Mouse (Mus musculus): ENCODE results near the gene 1600014C23Rik.

- TF ChIP-seq CHD2 (IDR thresholded peaks at IDR 0.05; ENCODE audit: low read depth, low read length) (no peak), ZC3H11A (IDR thresholded peaks at IDR 0.05; ENCODE audit: borderline replicate concordance, low read depth, low read length) (no peak), MAFK (IDR thresholded peaks at IDR 0.05; ENCODE audit: insufficient read depth, low read depth, low read length) (no peak), HCFC1 (IDR thresholded peaks at IDR 0.05; ENCODE audit: borderline replicate concordance, insufficient read depth, low read length) (no peak), ZNF384 (IDR thresholded peaks at IDR 0.05; ENCODE audit: low read depth, low read length) (no peak)
Measured at GRCm38 (mm10) chr17:45734881-45735280, 1.2 kb upstream of the 1600014C23Rik start.
